Mouse (Mus musculus) frontal cortex, postnatal 36 days (tissue): Measurements from ENCODE around the gene Prpf18.

Experiments
- DNase-seq, 2 experiments: peaks; one replicate each; pipeline ENCODE4 v3.0.0; 2022; ENCODE audit warnings: low spot score in 2 of 2

The Prpf18 gene

GRCm38 (mm10) chr2:4575975-4576374 is 75.9 kb downstream of the Prpf18 start:
- no peak for DNase-seq

GRCm38 (mm10) chr2:4575163-4575562 is 76.8 kb downstream of the Prpf18 start:
- DNase-seq = no peak

GRCm38 (mm10) chr2:4574251-4574650 is 77.7 kb downstream of the Prpf18 start:
- DNase-seq = no peak

- DNase-seq = no peak
Measured at GRCm38 (mm10) chr2:4573386-4573785, 78.5 kb downstream of the Prpf18 start.

- DNase-seq = no peak
Measured at GRCm38 (mm10) chr2:4572498-4573263, 79.2 kb downstream of the Prpf18 start.
